Mouse (Mus musculus) kidney, adult 2 months (tissue): ENCODE data around the gene Kcnq2. TPM values are rescaled to one million over a fixed set of nuclear protein-coding genes. Genes with fewer than 3 reads are reported as not detected.

Experiments
- DNase-seq: peaks from one replicate; pipeline ENCODE4 v3.0.0; 2021
- H3K27ac ChIP-seq: fragments of 200-500 bp; 2 replicates; pipeline ENCODE4 v1.5.1; 2012; ENCODE audit warnings: low read depth, low read length, control low read depth, inconsistent platforms; ENCODE audit not compliant: insufficient read depth
- H3K27me3 ChIP-seq: fragments of 200-500 bp; replicated peaks from 2 replicates; pipeline ENCODE4 v1.6.1; 2012; ENCODE audit warnings: mild to moderate bottlenecking, moderate library complexity, low read length, inconsistent platforms; ENCODE audit not compliant: control insufficient read depth, insufficient read depth
- H3K36me3 ChIP-seq: fragments of 200-500 bp; 2 replicates; pipeline ENCODE4 v1.6.1; 2012; ENCODE audit warnings: mild to moderate bottlenecking, moderate library complexity, low read length, inconsistent platforms; ENCODE audit not compliant: control insufficient read depth, insufficient read depth
- H3K4me1 ChIP-seq: fragments of 200-500 bp; 2 replicates; pipeline ENCODE4 v1.6.1; 2011; ENCODE audit warnings: low read length; ENCODE audit not compliant: control insufficient read depth, insufficient read depth
- H3K4me3 ChIP-seq: fragments of 200-500 bp; 2 replicates; pipeline ENCODE4 v1.5.1; 2011; ENCODE audit warnings: mild to moderate bottlenecking, low read depth, low read length, control low read depth; ENCODE audit not compliant: insufficient read depth
- CTCF ChIP-seq: fragments of 200-500 bp; conservative IDR thresholded peaks from 2 replicates; pipeline ENCODE4 v1.5.1; 2011; ENCODE audit warnings: low read depth, mild to moderate bottlenecking, control low read depth, low read length, moderate library complexity, mixed read lengths; ENCODE audit not compliant: insufficient read depth, insufficient read length
- POLR2A ChIP-seq: fragments of 200-500 bp; IDR thresholded peaks from one replicate; pipeline ENCODE4 v1.6.1; 2011; ENCODE audit warnings: low read depth, low read length, control low read depth
- WGBS: fragments of 180-500 bp; shearing (Covaris S2); methylation state at CpG from one replicate; pipeline ENCODE4 v1.1.7; 2018; 5-methylcytosine and 5-hydroxymethylcytosine counted together
- polyA plus RNA-seq: library from polyadenylated mRNA; depleted of rRNA; stranded (reverse); fragments of >200 nt; gene quantifications from 2 replicates; pipeline ENCODE4 v1.2.3, GENCODE M21; 2012; rRNA removed

The Kcnq2 gene
- 0.05 and 0.31 TPM in 2 replicates for polyA plus RNA-seq

DNA sequence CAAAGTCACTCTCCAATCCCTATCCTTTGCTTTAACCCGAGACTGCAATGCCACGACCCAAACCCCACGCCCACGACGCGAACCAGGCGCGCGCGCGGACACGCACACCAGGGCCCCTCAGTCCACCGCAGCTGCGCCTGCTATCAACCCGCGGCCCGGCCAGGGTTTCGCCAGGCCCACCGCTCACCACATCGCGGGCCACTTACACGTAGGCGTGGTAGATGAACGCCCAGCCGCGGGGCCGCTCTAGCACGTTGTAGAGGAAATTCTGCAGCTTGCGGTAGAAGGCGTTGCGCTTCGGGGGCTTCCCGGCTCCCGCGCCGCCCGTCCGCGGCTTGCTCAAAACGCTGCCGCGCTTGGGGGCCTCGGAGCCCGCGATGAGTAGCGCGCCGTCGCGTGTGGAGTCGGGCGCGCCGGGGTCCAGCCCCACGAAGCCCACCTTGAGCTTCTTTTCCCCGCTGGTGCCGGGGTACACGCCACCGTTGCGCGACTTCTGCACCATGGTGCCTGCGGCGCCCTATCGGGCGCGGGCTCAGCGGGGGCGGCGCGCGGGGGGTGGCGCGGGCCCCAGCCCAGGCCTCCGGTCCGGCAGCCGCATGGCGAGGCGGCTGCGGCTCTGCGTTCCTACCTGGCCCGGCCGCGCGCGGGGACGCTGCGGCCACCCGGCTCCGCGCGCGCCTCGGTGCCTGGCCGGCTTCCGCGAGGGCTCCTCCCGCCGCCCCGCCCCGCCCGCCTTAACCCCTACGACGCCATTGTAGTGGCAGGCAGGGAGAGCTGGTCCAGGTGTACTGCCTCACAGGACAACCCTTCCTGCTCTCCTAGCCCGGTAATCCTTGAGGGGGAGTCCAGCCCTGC lies at the start of gene Kcnq2:
Gene Kcnq2 (minus strand): TSS at position 710 of the 855 bp plus-strand sequence.
- 1% methylated on average over 101 of the region's 104 CpGs for WGBS
- Histone ChIP-seq H3K27me3 (peaks cover 5% of the 10 kb centered on the region), H3K27ac (no peak within 1 kb of the TSS), H3K36me3 (no peaks in the 10 kb centered on the region), H3K4me3 (no peak within 1 kb of the TSS), H3K4me1 (no peaks in the 10 kb centered on the region)
- DNase-seq, result no peak
- TF ChIP-seq POLR2A, result no peak
- TF ChIP-seq CTCF, result no peak

DNA sequence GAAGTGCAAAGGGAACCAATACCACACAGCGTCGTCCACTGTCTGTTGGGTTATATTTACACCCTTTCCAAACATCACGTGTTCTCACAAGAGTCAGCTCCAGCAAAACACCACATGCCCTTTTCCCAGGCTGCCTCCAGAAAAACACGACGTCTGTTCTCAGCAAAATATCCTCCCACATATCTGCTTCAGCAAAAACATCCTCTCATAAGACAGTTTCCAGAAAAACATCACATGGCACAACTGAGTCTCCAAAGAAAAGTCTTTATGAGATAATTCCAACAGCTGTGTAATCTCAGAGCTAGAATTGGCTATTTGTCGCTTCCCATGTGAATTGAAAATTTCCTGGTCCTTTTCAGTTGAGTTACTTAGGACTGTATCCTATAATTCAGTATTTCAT lies 45.8 kb upstream of the Kcnq2 start:
- Histone ChIP-seq H3K4me1 (no peaks in the 10 kb centered on the region), H3K27me3 (no peaks in the 10 kb centered on the region), H3K27ac (no peak overlapping the region), H3K36me3 (no peaks in the 10 kb centered on the region), H3K4me3 (no peak overlapping the region)
- no peak for DNase-seq
- 61% methylated on average over 6 of the region's 6 CpGs for WGBS
- no peak for TF ChIP-seq POLR2A
- no peak for TF ChIP-seq CTCF

DNA sequence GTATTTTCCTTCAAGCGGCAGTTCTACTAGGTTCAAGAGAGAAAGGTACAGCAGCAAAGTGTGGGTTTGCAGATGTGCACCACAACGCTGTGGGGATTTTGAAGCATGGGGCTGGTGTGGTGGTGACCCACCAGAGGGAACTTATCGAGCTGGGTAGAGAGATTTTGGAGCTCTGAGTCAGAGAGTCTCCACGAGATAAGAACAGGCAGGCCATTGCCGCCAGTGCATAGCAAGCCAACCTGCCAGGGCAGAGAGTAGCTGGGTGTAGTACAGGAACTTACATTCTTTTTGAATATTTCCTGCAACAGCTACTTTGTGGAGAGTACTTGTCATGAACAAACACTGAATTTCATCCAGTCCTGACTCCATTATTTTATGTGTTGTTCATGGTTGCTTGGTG lies 43.4 kb upstream of the Kcnq2 start:
- TF ChIP-seq CTCF, result no peak
- TF ChIP-seq POLR2A, result no peak
- no peaks in the 10 kb centered on the region for H3K4me1 ChIP-seq
- no peaks in the 10 kb centered on the region for H3K27me3 ChIP-seq
- WGBS, result 84% methylated on average over 5 of the region's 5 CpGs
- DNase-seq, result no peak
- H3K27ac ChIP-seq, result no peak overlapping the region
- no peaks in the 10 kb centered on the region for H3K36me3 ChIP-seq
- no peak overlapping the region for H3K4me3 ChIP-seq

DNA sequence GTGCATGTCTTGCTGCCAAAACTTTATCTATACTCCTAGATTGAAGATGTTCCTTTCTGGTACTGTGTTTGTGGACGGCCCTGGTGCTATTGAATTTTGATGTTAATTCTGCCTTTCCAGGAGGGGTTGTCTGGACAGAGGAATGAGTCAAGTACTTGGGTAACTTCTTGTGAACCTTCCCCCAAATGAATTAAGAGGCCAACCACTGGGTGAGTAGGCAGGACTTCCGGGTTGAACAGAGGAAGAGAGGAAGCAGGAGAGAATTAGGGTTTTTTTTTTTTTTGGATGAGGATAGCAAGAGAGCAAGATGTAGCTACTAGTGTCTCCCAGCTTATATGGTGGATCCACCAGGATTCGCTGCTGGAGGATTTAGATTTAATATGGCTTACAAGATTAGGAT lies 42.9 kb upstream of the Kcnq2 start:
- no peaks in the 10 kb centered on the region for H3K4me1 ChIP-seq
- 75% methylated on average over 3 of the region's 3 CpGs for WGBS
- no peaks in the 10 kb centered on the region for H3K27me3 ChIP-seq
- H3K36me3 ChIP-seq, result no peaks in the 10 kb centered on the region
- no peak overlapping the region for H3K27ac ChIP-seq
- DNase-seq, result no peak
- H3K4me3 ChIP-seq, result no peak overlapping the region
- no peak for TF ChIP-seq CTCF
- no peak for TF ChIP-seq POLR2A

DNA sequence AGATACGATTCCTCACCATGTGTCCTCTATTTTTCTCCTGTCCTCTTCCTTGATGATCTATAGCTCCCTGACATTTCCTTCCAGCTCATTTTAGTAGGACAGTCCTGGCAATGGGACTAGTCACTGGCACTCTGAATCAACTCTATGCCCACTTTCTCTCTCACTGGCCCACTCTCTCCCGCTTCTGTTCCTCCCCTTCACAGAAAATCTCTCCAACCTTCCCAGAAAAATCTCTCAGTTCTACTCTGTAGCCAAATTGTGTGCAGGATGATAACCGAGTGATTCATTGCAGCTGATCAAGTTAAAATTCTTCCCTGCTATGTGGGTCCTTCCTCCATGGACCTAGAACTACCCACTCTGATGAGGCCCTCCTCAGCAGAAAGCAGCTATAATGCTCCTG lies 39.5 kb upstream of the Kcnq2 start:
- H3K27ac ChIP-seq, result no peak overlapping the region
- WGBS, result 89% methylated on average over 3 of the region's 3 CpGs
- H3K4me1 ChIP-seq, result no peaks in the 10 kb centered on the region
- H3K36me3 ChIP-seq, result no peaks in the 10 kb centered on the region
- no peak for TF ChIP-seq POLR2A
- no peak for TF ChIP-seq CTCF
- H3K4me3 ChIP-seq, result no peak overlapping the region
- H3K27me3 ChIP-seq, result no peaks in the 10 kb centered on the region
- no peak for DNase-seq

DNA sequence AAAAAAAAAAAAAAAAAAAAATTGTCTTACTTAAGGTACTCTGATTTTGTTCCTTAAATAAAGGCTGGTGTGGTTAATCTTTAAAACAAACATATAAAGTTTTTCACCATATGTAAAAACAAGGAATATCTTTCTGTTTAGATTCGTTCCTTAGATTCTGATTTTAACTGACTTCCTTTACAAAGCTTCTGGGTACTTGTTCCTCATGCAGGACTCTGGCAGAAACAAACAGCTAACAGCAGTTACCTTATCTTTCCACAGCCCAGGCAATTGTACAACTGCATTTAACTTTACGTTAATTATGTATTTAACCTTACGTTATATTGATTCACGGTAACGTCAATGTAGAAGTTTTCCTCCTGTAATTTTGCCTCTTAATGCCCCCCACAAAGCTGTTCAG lies 31.4 kb upstream of the Kcnq2 start:
- Histone ChIP-seq H3K27ac (no peak overlapping the region), H3K4me1 (no peaks in the 10 kb centered on the region), H3K27me3 (no peaks in the 10 kb centered on the region; the same call in 1 of the 2 replicates), H3K4me3 (no peak overlapping the region), H3K36me3 (no peaks in the 10 kb centered on the region)
- 81% methylated on average over 5 of the region's 5 CpGs for WGBS
- no peak for DNase-seq
- TF ChIP-seq POLR2A (no peak), CTCF (no peak)

DNA sequence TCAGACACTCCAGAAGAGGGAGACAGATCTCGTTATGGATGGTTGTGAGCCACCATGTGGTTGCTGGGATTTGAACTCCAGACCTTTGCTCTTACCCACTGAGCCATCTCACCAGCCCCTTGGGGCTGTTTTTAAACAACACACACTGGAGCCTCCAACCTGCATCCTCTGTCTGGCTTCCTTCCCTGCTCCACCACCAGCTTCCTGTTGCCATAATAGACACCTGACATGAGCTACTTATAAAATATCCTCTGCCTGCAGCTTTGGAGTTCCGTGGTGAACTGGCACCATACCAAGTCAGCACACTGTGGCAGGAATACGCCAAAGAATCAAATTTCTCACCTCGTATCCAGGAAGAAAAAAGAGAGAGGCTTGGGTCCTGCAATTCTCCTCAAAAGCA lies 25.7 kb upstream of the Kcnq2 start:
- WGBS, result 34% methylated on average over 4 of the region's 4 CpGs
- no peak overlapping the region for H3K27ac ChIP-seq
- no peak for DNase-seq
- no peak for TF ChIP-seq POLR2A
- no peak for TF ChIP-seq CTCF
- no peaks in the 10 kb centered on the region for H3K4me1 ChIP-seq
- H3K27me3 ChIP-seq, result no peaks in the 10 kb centered on the region
- H3K36me3 ChIP-seq, result no peaks in the 10 kb centered on the region
- no peak overlapping the region for H3K4me3 ChIP-seq

DNA sequence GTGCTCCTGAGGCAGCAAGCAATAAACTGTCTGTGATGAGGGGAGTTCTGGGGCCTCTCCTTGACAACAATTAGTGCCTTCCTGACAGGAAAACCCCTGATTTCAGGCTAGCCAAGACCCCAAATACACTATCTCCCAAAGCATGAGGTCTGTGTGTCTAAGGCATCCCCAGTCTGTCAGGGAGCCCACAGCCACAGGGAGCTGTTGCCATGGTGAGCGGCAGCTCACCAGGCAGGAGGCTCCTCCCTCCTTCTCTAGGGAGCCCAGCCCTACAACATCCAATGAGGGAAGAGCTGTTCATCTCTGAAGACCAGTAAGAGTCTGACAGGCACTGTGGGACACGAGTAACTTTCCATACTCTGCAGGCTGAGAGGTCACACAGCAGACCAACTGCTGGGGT lies 24.7 kb upstream of the Kcnq2 start:
- Histone ChIP-seq H3K36me3 (no peaks in the 10 kb centered on the region), H3K4me3 (no peak overlapping the region), H3K4me1 (no peaks in the 10 kb centered on the region), H3K27me3 (no peaks in the 10 kb centered on the region), H3K27ac (no peak overlapping the region)
- TF ChIP-seq CTCF (no peak), POLR2A (no peak)
- 4% methylated on average over 2 of the region's 2 CpGs for WGBS
- no peak for DNase-seq
